Mouse (Mus musculus): ENCODE measurements around the gene Rnf157. TPM values are rescaled to one million over a fixed set of nuclear protein-coding genes. Genes with fewer than 3 reads are reported as not detected.

The Rnf157 gene
- polyA plus RNA-seq, 2 experiments: 0.57 to 0.66 TPM

DNA sequence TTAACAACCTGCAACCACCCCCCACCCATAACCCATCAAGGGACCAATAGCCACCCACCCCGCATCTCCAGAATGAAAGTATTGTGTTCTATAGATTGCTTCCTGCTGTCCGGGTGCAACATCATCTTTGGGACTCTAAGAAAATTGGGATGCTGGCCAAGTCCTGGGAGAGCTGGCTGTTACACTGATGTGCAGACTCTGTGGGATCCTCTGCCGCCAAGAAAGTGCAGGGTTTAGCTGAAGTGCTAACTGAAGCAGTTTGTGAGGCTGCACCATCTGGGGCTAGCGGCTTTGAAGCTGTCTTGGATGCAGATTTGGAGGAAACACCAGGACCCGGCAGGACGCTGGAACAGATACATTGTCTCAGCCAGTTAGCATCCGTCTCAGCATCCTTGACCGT, 101.7 kb downstream of the Rnf157 start:
- no peak overlapping the region for H3K4me2 ChIP-seq (ENCODE audit: low read depth)
- peaks cover 16 to 23% of the 10 kb centered on the region in 2 experiments for H3K4me1 ChIP-seq (replicated peaks; ENCODE audit: control insufficient read depth in 2 of 2, insufficient read depth in 2 of 2, low read length in 1 of 2)
- no peak overlapping the region for H3K4me3 ChIP-seq (ENCODE audit: insufficient read depth in 1 of 2, low read depth in 2 of 2, low read length in 2 of 2)
- no peaks in the 10 kb centered on the region for H3K36me3 ChIP-seq (replicated peaks; ENCODE audit: control insufficient read depth, insufficient read depth, low read depth)
- H3K27me3 ChIP-seq (ENCODE audit: control insufficient read depth, insufficient read depth, low read length): no peaks in the 10 kb centered on the region
- ATAC-seq (ENCODE audit: insufficient read depth): no peak
- H3K27ac ChIP-seq: no peak overlapping the region
- WGBS (ENCODE audit: insufficient replicate concordance): 72% methylated on average over 8 of the region's 8 CpGs
- no peak for TF ChIP-seq CTCF (IDR thresholded peaks at IDR 0.05; ENCODE audit: low read depth)
- TF ChIP-seq EP300 (IDR thresholded peaks at IDR 0.05; ENCODE audit: low read depth): no peak
- DNase-seq (ENCODE audit: low read depth in 3 of 3, low spot score in 3 of 3): no peak
- H3K9ac ChIP-seq (replicated peaks): no peak overlapping the region
- no peaks in the 10 kb centered on the region for H3K9me3 ChIP-seq (ENCODE audit: control insufficient read depth, low read length)

DNA sequence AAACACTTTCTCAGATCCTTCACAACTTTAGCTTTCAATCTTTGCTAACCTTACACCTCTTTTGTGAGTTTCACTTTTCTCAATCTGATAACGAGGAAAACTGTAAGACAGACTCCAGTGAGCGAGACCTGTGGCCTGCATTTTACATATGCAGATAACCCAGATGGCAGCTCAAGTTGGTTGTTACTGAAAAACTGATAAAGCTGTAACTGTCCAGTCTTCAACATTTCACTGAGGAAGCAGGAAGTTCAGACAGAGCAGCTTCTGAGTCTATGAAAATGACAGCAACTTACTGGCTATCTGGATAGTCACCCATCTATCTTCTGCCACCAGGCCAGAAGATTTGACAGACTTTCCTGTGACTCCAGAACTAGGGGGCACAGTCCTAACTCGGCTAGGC, 103.2 kb downstream of the Rnf157 start:
- H3K4me2 ChIP-seq (ENCODE audit: low read depth): no peak overlapping the region
- no peak overlapping the region for H3K4me3 ChIP-seq (ENCODE audit: insufficient read depth in 1 of 2, low read depth in 2 of 2, low read length in 2 of 2)
- DNase-seq (ENCODE audit: low read depth in 3 of 3, low spot score in 3 of 3): peak in 1 of 3 experiments; percentile 41
- 10% methylated on average over 3 of the region's 3 CpGs for WGBS (ENCODE audit: insufficient replicate concordance)
- no peak overlapping the region for H3K9ac ChIP-seq (replicated peaks)
- no peaks in the 10 kb centered on the region for H3K36me3 ChIP-seq (replicated peaks; ENCODE audit: control insufficient read depth, insufficient read depth, low read depth)
- peaks cover 19 to 26% of the 10 kb centered on the region in 2 experiments for H3K4me1 ChIP-seq (replicated peaks; ENCODE audit: control insufficient read depth in 2 of 2, insufficient read depth in 2 of 2, low read length in 1 of 2)
- H3K27ac ChIP-seq: peak overlapping the region; percentile 53
- H3K27me3 ChIP-seq (ENCODE audit: control insufficient read depth, insufficient read depth, low read length): no peaks in the 10 kb centered on the region
- peak; percentile 31 for ATAC-seq (ENCODE audit: insufficient read depth)
- TF ChIP-seq CTCF (IDR thresholded peaks at IDR 0.05; ENCODE audit: low read depth): no peak
- TF ChIP-seq EP300 (IDR thresholded peaks at IDR 0.05; ENCODE audit: low read depth): peak; percentile 59
- no peaks in the 10 kb centered on the region; the same call in 1 of the 2 replicates for H3K9me3 ChIP-seq (ENCODE audit: control insufficient read depth, low read length)

DNA sequence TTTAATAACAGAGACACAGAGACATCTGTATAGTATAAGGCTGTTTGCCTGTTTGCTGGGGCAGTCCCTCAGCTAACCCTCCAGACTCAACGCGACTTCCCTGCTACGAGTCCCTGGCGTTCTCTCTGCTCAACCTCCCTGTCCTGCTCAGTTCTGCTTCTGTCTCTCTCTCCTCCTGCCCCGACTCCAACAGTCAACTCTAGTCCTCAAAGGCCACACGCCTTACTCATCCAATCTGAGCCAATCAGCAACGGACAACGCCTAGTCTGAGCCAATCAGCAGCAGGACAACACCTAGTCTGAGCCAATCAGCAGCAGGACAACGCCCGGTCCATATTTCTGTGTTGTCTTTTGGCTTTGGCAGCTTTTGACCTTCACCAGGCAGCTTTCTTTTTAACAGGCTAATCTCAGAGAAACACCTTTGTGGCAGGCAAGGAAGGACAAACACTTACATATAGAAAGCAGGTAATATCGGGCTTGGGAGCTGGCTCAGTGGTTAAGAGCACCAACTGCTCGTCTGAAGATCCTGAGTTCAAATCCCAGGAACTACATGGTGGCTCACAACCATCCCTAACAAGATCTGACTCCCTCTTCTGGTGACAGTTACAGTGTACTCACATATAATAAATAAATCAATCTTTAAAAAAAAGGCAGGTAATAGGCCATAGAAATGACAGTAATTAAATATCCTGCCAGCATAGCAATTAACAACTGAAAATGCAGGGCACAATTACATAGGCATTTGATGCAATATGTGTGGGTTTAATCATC, 104.9 kb downstream of the Rnf157 start:
- Histone ChIP-seq H3K27me3 (ENCODE audit: control insufficient read depth, insufficient read depth, low read length) (no peaks in the 10 kb centered on the region), H3K4me2 (ENCODE audit: low read depth) (peak overlapping the region; percentile 85), H3K4me1 (replicated peaks; ENCODE audit: control insufficient read depth in 2 of 2, insufficient read depth in 2 of 2, low read length in 1 of 2) (peaks cover 19 to 26% of the 10 kb centered on the region in 2 experiments), H3K9ac (replicated peaks) (no peak overlapping the region), H3K9me3 (ENCODE audit: control insufficient read depth, low read length) (no peaks in the 10 kb centered on the region; the same call in 1 of the 2 replicates), H3K27ac (peak overlapping the region; percentile 83), H3K4me3 (ENCODE audit: insufficient read depth in 1 of 2, low read depth in 2 of 2, low read length in 2 of 2) (no peak overlapping the region), H3K36me3 (replicated peaks; ENCODE audit: control insufficient read depth, insufficient read depth, low read depth) (peaks cover 2% of the 10 kb centered on the region; the same call in 1 of the 2 replicates)
- 51% methylated on average over 12 of the region's 12 CpGs for WGBS (ENCODE audit: insufficient replicate concordance)
- ATAC-seq (ENCODE audit: insufficient read depth) (peak; percentile 80), DNase-seq (ENCODE audit: low read depth in 3 of 3, low spot score in 3 of 3) (peak; percentile 49 to 80 (median 54))
- TF ChIP-seq EP300 (IDR thresholded peaks at IDR 0.05; ENCODE audit: low read depth): peak; percentile 49
- no peak for TF ChIP-seq CTCF (IDR thresholded peaks at IDR 0.05; ENCODE audit: low read depth)

DNA sequence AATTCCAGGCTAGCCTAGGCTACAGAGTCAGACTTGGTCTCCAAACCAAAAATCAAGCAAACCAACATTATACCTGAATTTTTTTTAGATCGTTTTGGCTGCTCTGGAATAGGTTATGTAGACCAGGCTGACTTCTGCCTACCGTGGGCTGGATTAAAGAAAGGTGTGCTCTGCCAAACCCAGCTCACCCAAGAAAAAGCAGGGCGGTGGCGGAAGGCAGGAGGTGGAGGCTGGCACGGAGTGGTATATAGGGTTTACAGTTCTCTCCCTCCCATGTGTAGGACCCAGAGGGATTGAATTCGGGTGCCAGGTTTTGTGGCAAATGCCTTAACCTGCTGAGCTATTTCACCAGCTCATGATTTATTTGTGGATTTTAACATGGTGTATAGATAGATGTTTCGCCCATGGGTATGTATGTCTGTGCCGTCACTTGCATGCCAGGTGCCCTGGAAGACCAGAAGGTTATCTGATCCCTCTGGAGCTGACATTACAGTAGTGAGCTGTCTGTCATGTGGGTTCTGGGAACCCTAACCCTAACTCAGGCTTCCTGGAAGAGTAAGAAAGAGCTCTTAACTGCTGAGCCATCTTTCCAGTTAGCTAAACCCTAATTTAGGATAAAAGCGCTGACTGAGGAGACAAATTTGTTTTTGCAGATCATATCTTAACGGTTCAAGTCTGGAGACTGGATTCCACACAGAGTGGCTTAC, 105.7 kb downstream of the Rnf157 start, which contains the start of gene Exoc7:
Gene Exoc7 (minus strand): TSS at position 215 of the 707 bp plus-strand sequence.
- H3K4me3 ChIP-seq (ENCODE audit: insufficient read depth in 1 of 2, low read depth in 2 of 2, low read length in 2 of 2): peak within 1 kb of the TSS; percentile 77 to 83
- 51% methylated on average over 10 of the region's 10 CpGs for WGBS (ENCODE audit: insufficient replicate concordance)
- H3K4me2 ChIP-seq (ENCODE audit: low read depth): peak within 1 kb of the TSS; percentile 85
- no peaks in the 10 kb centered on the region; the same call in 1 of the 2 replicates for H3K9me3 ChIP-seq (ENCODE audit: control insufficient read depth, low read length)
- H3K36me3 ChIP-seq (replicated peaks; ENCODE audit: control insufficient read depth, insufficient read depth, low read depth): peaks cover 2% of the 10 kb centered on the region; the same call in 1 of the 2 replicates
- peak within 1 kb of the TSS; percentile 83 for H3K27ac ChIP-seq
- TF ChIP-seq CTCF (IDR thresholded peaks at IDR 0.05; ENCODE audit: low read depth) (no peak), EP300 (IDR thresholded peaks at IDR 0.05; ENCODE audit: low read depth) (no peak)
- H3K27me3 ChIP-seq (ENCODE audit: control insufficient read depth, insufficient read depth, low read length): no peaks in the 10 kb centered on the region
- ATAC-seq (ENCODE audit: insufficient read depth) (peak; percentile 25; the same call in 1 of the 2 replicates), DNase-seq (ENCODE audit: low read depth in 3 of 3, low spot score in 3 of 3) (peak in 1 of 3 experiments; percentile 66)
- H3K4me1 ChIP-seq (replicated peaks; ENCODE audit: control insufficient read depth in 2 of 2, insufficient read depth in 2 of 2, low read length in 1 of 2): peaks cover 19 to 26% of the 10 kb centered on the region in 2 experiments
- peak within 1 kb of the TSS; percentile 76 for H3K9ac ChIP-seq (replicated peaks)
